Mouse (Mus musculus): ENCODE measurements at regions not wholly inside any gene's neighbourhood (a gene's known extent, or its start where the extent isn't known, plus 50 kb on each side); places are given as distances from the start of the nearest gene placed in this dataset.

- Histone ChIP-seq H3K4me1 (ENCODE audit: insufficient read depth, low read length) (no peaks in the 10 kb centered on the region), H3K4me3 (ENCODE audit: low read depth, low read length) (no peak overlapping the region), H3K9me3 (ENCODE audit: low read length) (no peaks in the 10 kb centered on the region), H3K36me3 (ENCODE audit: insufficient read depth, low read length) (no peaks in the 10 kb centered on the region), H3K27ac (ENCODE audit: low read depth, low read length) (no peak overlapping the region), H3K4me2 (ENCODE audit: low read depth, low read length, poor library complexity, severe bottlenecking) (no peak overlapping the region), H3K9ac (replicated peaks; ENCODE audit: low read length, poor library complexity, severe bottlenecking) (no peak overlapping the region), H3K27me3 (ENCODE audit: insufficient read depth, low read length) (no peaks in the 10 kb centered on the region)
- no peak for DNase-seq (ENCODE audit: low spot score)
- 89% methylated on average over 3 of the region's 3 CpGs for WGBS
- no peak for ATAC-seq (ENCODE audit: low FRiP score)
- TF ChIP-seq CTCF (IDR thresholded peaks at IDR 0.05): no peak
Observed at GRCm38 (mm10) chr10:17010047-17010446, 713.0 kb upstream of the Cited2 start.

GRCm38 (mm10) chr10:17011876-17012275 is 711.1 kb upstream of the Cited2 start:
- 91% methylated on average over 2 of the region's 2 CpGs for WGBS
- TF ChIP-seq CTCF (IDR thresholded peaks at IDR 0.05): no peak
- no peaks in the 10 kb centered on the region for H3K27me3 ChIP-seq (ENCODE audit: insufficient read depth, low read length)

GRCm38 (mm10) chr10:17012541-17012975 is 710.5 kb upstream of the Cited2 start:
- 80% methylated on average over 3 of the region's 3 CpGs for WGBS
- H3K27ac ChIP-seq (ENCODE audit: low read depth, low read length): no peak overlapping the region
- H3K36me3 ChIP-seq (ENCODE audit: insufficient read depth, low read length): no peaks in the 10 kb centered on the region
- ATAC-seq (ENCODE audit: low FRiP score) (no peak), DNase-seq (ENCODE audit: low spot score) (no peak)
- H3K9me3 ChIP-seq (ENCODE audit: low read length): no peaks in the 10 kb centered on the region
- H3K4me2 ChIP-seq (ENCODE audit: low read depth, low read length, poor library complexity, severe bottlenecking): no peak overlapping the region
- no peaks in the 10 kb centered on the region for H3K27me3 ChIP-seq (ENCODE audit: insufficient read depth, low read length)
- no peak overlapping the region for H3K9ac ChIP-seq (replicated peaks; ENCODE audit: low read length, poor library complexity, severe bottlenecking)
- H3K4me3 ChIP-seq (ENCODE audit: low read depth, low read length): no peak overlapping the region
- TF ChIP-seq CTCF (IDR thresholded peaks at IDR 0.05): no peak
- H3K4me1 ChIP-seq (ENCODE audit: insufficient read depth, low read length): no peaks in the 10 kb centered on the region

More at GRCm38 (mm10) chr10:17011876-17012275, 711.1 kb upstream of the Cited2 start:
- DNase-seq (ENCODE audit: low spot score): no peak
- Histone ChIP-seq H3K27ac (ENCODE audit: low read depth, low read length) (no peak overlapping the region), H3K4me1 (ENCODE audit: insufficient read depth, low read length) (no peaks in the 10 kb centered on the region), H3K9me3 (ENCODE audit: low read length) (no peaks in the 10 kb centered on the region), H3K4me3 (ENCODE audit: low read depth, low read length) (no peak overlapping the region), H3K36me3 (ENCODE audit: insufficient read depth, low read length) (no peaks in the 10 kb centered on the region), H3K9ac (replicated peaks; ENCODE audit: low read length, poor library complexity, severe bottlenecking) (no peak overlapping the region), H3K4me2 (ENCODE audit: low read depth, low read length, poor library complexity, severe bottlenecking) (no peak overlapping the region)
- no peak for ATAC-seq (ENCODE audit: low FRiP score)

- Histone ChIP-seq H3K9ac (replicated peaks; ENCODE audit: low read length, poor library complexity, severe bottlenecking) (no peak overlapping the region), H3K4me3 (ENCODE audit: low read depth, low read length) (no peak overlapping the region), H3K4me2 (ENCODE audit: low read depth, low read length, poor library complexity, severe bottlenecking) (no peak overlapping the region), H3K36me3 (ENCODE audit: insufficient read depth, low read length) (no peaks in the 10 kb centered on the region), H3K27ac (ENCODE audit: low read depth, low read length) (no peak overlapping the region), H3K9me3 (ENCODE audit: low read length) (no peaks in the 10 kb centered on the region), H3K4me1 (ENCODE audit: insufficient read depth, low read length) (no peaks in the 10 kb centered on the region), H3K27me3 (ENCODE audit: insufficient read depth, low read length) (no peaks in the 10 kb centered on the region)
- no peak for DNase-seq (ENCODE audit: low spot score)
- no peak for ATAC-seq (ENCODE audit: low FRiP score)
- no peak for TF ChIP-seq CTCF (IDR thresholded peaks at IDR 0.05)
- 84% methylated on average over 3 of the region's 3 CpGs for WGBS
Observed at GRCm38 (mm10) chr10:17014826-17015225, 708.2 kb upstream of the Cited2 start.

GRCm38 (mm10) chr10:17016854-17017253 is 706.2 kb upstream of the Cited2 start:
- H3K27ac ChIP-seq (ENCODE audit: low read depth, low read length): no peak overlapping the region
- H3K4me3 ChIP-seq (ENCODE audit: low read depth, low read length): no peak overlapping the region
- 82% methylated on average over 4 of the region's 4 CpGs for WGBS
- H3K9me3 ChIP-seq (ENCODE audit: low read length): no peaks in the 10 kb centered on the region
- H3K36me3 ChIP-seq (ENCODE audit: insufficient read depth, low read length): no peaks in the 10 kb centered on the region
- no peak overlapping the region for H3K4me2 ChIP-seq (ENCODE audit: low read depth, low read length, poor library complexity, severe bottlenecking)
- H3K4me1 ChIP-seq (ENCODE audit: insufficient read depth, low read length): no peaks in the 10 kb centered on the region
- no peaks in the 10 kb centered on the region for H3K27me3 ChIP-seq (ENCODE audit: insufficient read depth, low read length)
- ATAC-seq (ENCODE audit: low FRiP score) (no peak), DNase-seq (ENCODE audit: low spot score) (no peak)
- H3K9ac ChIP-seq (replicated peaks; ENCODE audit: low read length, poor library complexity, severe bottlenecking): no peak overlapping the region
- TF ChIP-seq CTCF (IDR thresholded peaks at IDR 0.05): no peak

- DNase-seq (ENCODE audit: low spot score): peak; percentile 24
- Histone ChIP-seq H3K27me3 (ENCODE audit: insufficient read depth, low read length) (no peaks in the 10 kb centered on the region), H3K4me1 (ENCODE audit: insufficient read depth, low read length) (no peaks in the 10 kb centered on the region), H3K9me3 (ENCODE audit: low read length) (no peaks in the 10 kb centered on the region), H3K4me3 (ENCODE audit: low read depth, low read length) (no peak overlapping the region), H3K9ac (replicated peaks; ENCODE audit: low read length, poor library complexity, severe bottlenecking) (no peak overlapping the region), H3K36me3 (ENCODE audit: insufficient read depth, low read length) (no peaks in the 10 kb centered on the region), H3K27ac (ENCODE audit: low read depth, low read length) (no peak overlapping the region), H3K4me2 (ENCODE audit: low read depth, low read length, poor library complexity, severe bottlenecking) (no peak overlapping the region)
- no peak for ATAC-seq (ENCODE audit: low FRiP score)
- WGBS: 59% methylated on average over 5 of the region's 5 CpGs
- no peak for TF ChIP-seq CTCF (IDR thresholded peaks at IDR 0.05)
Observed at GRCm38 (mm10) chr10:17022216-17023158, 700.5 kb upstream of the Cited2 start.

All from midbrain, postnatal 0 days (tissue).